Mouse (Mus musculus) B cell, adult 2 months (primary cell): ENCODE measurements around the gene Dlgap1.
A peak's percentile ranks its signal among the peaks of the same experiment; 100 is the strongest.
"Not testable (repeated sequence)": the region's sequence is repeated elsewhere in the genome, so short reads cannot be mapped to it uniquely, and the experiment has no call there.

ENCODE experiments used
- DNase-seq, 2 experiments: peaks; one replicate each; pipeline ENCODE4 v3.0.0; 2022

The Dlgap1 gene

DNA sequence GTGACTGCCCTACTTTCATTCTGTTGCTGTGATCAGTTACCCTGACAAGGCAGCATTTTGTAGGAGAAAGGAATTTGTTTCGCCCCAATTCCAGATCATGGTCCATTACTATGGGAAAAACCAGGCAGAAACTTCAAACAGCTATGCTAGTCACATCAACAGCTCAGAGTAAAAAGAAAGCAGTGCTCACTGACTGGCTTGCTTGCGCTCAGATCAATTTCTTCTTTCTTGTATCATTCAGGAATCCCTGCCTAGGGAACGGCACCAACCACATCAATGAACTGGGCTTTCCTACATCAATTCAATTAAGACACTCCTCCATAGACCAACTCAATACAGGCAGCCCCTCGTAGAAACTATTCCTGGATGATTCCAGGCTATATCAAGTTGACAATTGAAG, 572.9 kb downstream of the Dlgap1 start:
- no peak for DNase-seq

GRCm38 (mm10) chr17:70550793-70551192, 581.9 kb downstream of the Dlgap1 start:
- no peak for DNase-seq

GRCm38 (mm10) chr17:70561547-70561946, 592.7 kb downstream of the Dlgap1 start:
- no peak for DNase-seq

- no peak for DNase-seq
Measured at GRCm38 (mm10) chr17:70570848-70571247, 602.0 kb downstream of the Dlgap1 start.

GRCm38 (mm10) chr17:70583042-70583441, 614.2 kb downstream of the Dlgap1 start:
- no peak for DNase-seq

DNA sequence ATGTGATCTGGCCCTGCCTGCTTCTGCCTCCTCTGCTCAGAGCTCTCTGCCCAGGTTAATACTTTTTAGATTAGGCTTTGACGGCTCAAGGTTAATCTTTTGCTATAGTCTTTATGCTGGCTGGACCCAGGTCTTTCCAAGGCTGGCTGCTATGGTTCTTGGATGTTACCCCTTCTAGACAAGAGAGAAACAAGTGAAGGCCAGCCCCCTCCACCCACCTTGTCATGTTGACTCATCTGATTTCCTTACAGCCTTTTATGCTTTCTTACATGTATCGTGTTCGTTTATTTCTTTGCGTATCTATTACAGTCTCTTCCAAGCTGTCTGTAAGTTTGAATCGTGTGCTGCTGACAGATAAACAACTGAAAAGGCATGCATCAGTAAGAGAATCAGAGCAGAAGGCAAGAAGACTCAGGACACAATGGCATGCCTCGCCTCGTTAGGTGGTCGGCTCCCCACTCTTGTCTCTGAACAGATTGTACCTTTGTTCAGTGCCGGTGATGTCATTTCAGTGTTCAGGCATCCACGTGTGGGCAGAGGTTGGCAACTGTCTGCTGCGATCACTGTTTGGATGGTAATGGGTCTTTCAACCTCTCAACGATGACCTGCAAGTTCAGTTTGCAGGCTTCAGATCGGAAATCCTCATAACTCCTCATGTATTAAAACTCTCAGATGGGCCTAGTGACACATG, 618.0 kb downstream of the Dlgap1 start:
- DNase-seq = no peak

GRCm38 (mm10) chr17:70587975-70588630, 619.2 kb downstream of the Dlgap1 start:
- not testable (repeated sequence) for DNase-seq

DNA sequence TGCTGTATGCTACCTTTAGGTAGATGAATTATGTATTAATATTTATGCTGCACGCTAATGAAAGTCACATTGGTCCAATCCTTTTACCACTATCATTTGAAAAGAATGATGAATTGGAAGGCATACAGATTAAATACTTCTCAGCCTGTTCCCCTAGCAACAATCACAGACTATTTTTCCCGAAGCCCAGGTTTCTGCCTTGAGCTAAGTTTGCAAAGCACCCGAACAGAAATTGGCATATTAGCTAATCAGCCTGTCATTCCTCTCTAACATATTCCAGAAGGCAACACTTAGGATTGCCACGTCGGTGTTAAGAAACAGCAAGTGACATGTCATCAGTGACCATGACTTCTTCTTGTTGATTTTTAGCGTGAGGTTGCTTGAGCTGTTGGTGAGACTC, 619.8 kb downstream of the Dlgap1 start:
- DNase-seq = no peak

DNA sequence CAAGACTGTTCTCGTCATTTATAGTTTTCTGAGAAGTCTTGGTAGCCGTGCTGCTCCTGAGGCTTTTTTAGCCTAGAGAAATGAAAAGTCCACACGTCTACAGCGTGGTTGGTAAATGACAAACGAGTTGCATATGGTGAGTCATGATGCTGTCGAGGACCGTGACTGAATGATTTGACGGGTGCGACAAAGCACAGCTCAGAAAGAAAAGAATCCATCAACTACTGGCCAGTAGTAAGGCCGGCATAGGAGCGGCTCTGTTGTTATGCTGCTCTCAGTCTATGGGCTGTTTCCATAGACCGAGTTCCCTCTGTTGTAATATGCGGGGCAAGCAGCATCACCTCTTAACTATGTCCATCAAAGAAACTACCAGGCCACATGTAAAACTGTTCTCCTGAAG, 620.3 kb downstream of the Dlgap1 start:
- no peak for DNase-seq

GRCm38 (mm10) chr17:70590506-70590905, 621.6 kb downstream of the Dlgap1 start:
- DNase-seq = no peak

DNA sequence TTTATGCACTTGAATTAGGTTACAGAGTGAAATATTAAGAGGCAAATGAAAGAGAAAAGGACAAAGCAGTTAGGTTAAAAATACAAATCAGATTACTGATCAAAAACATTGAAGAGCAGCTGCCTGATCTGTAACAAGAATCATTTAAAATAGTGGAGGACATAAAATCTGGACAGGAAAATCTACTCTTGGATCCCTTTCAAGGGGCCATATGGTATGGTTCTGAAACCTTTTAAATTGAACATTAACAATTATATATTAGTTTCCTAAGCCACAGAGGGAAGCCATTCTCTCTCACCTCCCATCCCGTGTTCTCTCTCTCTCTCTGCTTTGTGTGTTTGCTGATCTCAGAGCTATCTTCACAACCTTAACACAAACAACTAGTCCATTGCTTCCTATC, 625.4 kb downstream of the Dlgap1 start:
- DNase-seq = no peak

GRCm38 (mm10) chr17:70596326-70596725, 627.5 kb downstream of the Dlgap1 start:
- DNase-seq = no peak

- DNase-seq = no peak
Measured at GRCm38 (mm10) chr17:70600462-70600861, 631.6 kb downstream of the Dlgap1 start.

GRCm38 (mm10) chr17:70602051-70602450, 633.2 kb downstream of the Dlgap1 start:
- no peak for DNase-seq

GRCm38 (mm10) chr17:70605659-70606058, 636.8 kb downstream of the Dlgap1 start:
- no peak for DNase-seq

GRCm38 (mm10) chr17:70612171-70612570, 643.3 kb downstream of the Dlgap1 start:
- DNase-seq = no peak

DNA sequence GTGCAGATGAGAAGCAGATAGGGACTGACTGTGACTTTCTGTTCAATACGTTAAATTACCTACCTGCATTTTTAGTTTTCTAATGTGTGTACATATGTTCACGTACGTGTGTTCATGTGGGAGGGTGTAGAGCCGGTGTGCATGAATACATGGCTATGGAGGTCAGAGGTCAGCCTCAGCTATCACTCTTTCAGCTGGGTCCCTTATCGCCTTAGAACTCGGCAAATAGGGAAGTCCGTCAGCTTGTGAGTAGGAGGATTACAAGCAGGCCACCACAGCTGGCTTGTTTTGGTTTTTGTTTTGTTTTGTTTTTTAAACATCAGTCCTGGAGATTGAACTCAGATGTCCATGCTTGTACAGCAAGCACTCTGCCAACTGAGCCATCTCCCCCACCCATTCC, 645.0 kb downstream of the Dlgap1 start:
- no peak for DNase-seq

DNA sequence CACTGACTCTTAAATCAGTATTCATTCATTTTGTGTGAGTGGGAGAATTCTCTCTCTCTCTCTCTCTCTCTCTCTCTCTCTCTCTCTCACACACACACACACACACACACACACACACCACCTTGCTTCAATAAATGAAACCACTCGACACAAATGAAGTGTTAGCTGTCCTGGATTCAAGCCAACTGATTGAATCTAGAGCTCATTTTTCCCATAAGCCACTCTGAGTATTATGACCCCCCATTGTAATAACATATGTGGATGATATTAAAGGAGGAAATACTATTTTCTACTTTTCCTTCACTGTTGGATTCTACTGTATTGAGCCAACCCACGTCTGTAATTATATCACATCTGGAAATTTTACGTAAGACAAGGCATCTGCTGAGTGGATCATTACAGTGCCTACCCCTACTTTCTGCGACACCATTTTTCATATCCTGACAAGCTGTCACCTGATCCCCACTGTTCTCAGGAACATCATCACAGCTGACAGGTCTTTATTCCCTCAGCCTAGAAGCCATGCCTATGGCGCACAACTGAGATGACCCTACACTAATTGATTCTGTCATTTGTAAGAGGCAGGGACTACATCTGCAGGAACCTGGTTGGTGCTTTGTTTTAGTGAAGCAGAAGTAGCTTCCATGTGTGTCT, 645.7 kb downstream of the Dlgap1 start:
- no peak for DNase-seq

- DNase-seq = no peak
Measured at GRCm38 (mm10) chr17:70622493-70622892, 653.6 kb downstream of the Dlgap1 start.

- DNase-seq = no peak
Measured at GRCm38 (mm10) chr17:70626396-70626795, 657.5 kb downstream of the Dlgap1 start.

DNA sequence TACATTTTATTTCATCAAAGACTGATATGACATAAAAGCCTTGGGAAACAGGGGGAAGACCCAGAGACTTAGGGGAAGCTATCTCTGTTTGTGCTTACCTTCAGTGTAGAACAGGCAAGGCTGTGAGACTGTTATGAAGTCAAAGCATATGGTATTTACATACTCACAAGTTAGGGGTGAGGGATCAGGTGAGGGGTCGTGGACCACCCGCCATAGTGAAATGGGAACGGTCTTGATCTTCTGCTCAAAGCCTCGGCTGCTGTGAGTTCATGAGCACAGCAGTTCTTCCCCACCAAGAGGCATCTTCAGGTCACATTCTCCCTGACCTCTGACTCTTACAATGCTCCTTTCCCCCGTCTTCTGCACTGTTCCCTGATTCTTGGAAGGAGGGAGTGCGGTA, 658.1 kb downstream of the Dlgap1 start:
- no peak for DNase-seq

GRCm38 (mm10) chr17:70629653-70630378, 660.9 kb downstream of the Dlgap1 start:
- no peak for DNase-seq

DNA sequence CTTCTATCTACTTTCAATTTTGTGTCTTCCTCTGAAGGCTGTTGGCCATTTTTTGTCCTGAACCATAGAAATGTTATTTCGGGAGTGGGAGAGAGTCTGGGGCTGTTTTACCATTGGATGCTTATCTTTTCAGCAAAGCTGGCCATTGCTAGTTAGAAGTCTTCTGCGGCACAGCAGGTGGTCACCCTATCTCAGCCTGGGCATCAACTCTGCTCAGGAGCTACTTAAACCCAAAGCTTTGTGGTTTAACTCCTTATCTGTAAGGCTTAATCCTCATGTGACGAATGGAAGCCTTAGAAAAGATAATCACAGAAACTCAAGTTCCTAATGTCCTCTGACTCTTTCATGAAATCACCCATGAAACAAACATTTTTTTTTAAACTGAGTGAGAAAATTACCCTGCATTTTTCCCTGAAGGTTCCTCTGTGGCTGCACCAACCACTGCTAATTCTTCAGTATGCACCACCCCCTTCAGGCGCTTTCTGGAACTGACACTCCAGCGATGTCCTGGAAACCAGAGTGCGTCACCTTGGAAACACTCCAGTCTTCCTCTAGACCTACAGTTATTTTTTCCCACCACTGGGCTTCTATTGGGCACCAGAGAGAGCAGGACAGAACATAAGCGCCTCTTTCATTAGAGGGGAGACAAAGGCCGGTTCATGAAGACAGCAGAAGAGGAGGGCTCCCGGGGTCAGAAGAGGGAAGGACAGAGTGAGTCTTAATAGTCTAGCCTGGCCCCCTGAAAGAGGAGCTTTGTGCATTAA, 664.5 kb downstream of the Dlgap1 start:
- DNase-seq = peak; percentile 3
